Mouse (Mus musculus) CD4-positive, CD25-positive, alpha-beta regulatory T cell, adult 4 months (primary cell): ENCODE data around the gene Zfp212. TPM values are rescaled to one million over a fixed set of nuclear protein-coding genes. Genes with fewer than 3 reads are reported as not detected.

Experiments
- ATAC-seq: one replicate; pipeline ENCODE4 v1.8.0; 2017
- polyA plus RNA-seq, 2 experiments: library from polyadenylated mRNA; unstranded; fragments of 100-300 nt; shearing (Covaris generic); gene quantifications; one replicate each; pipeline ENCODE4 v1.2.1; 2017

The Zfp212 gene
- polyA plus RNA-seq = 10 to 100 TPM; 15.9 to 31.4 TPM

GRCm38 (mm10) chr6:47920447-47921340 lies at the start of gene Zfp212:
Zfp212 (plus strand) TSS chr6:47920476.
- peak; percentile 95 for ATAC-seq

- ATAC-seq = no peak
Observed at GRCm38 (mm10) chr6:47872266-47872665, 48.0 kb upstream of the Zfp212 start.

GRCm38 (mm10) chr6:47877058-47877457 lies 43.2 kb upstream of the Zfp212 start, which contains the start of gene Zfp282:
Zfp282 (plus strand) TSS chr6:47877204.
- ATAC-seq = peak; percentile 8

- peak; percentile 79 for ATAC-seq
Observed at GRCm38 (mm10) chr6:47877461-47878132, 42.7 kb upstream of the Zfp212 start.

- peak; percentile 16 for ATAC-seq
Observed at GRCm38 (mm10) chr6:47878133-47878514, 42.2 kb upstream of the Zfp212 start.

- ATAC-seq = no peak
Observed at GRCm38 (mm10) chr6:47878593-47878992, 41.7 kb upstream of the Zfp212 start.

- no peak for ATAC-seq
Observed at GRCm38 (mm10) chr6:47879049-47879716, 41.1 kb upstream of the Zfp212 start.

- no peak for ATAC-seq
Observed at GRCm38 (mm10) chr6:47880166-47880565, 40.1 kb upstream of the Zfp212 start.

- ATAC-seq = no peak
Observed at GRCm38 (mm10) chr6:47888812-47889383, 31.4 kb upstream of the Zfp212 start.

- ATAC-seq = no peak
Observed at GRCm38 (mm10) chr6:47899416-47899815, 20.9 kb upstream of the Zfp212 start.

GRCm38 (mm10) chr6:47903587-47903986 lies 16.7 kb upstream of the Zfp212 start:
- no peak for ATAC-seq

- no peak for ATAC-seq
Observed at GRCm38 (mm10) chr6:47904361-47904760, 15.9 kb upstream of the Zfp212 start.

GRCm38 (mm10) chr6:47904917-47905695 lies 15.2 kb upstream of the Zfp212 start:
- ATAC-seq = no peak

- no peak for ATAC-seq
Observed at GRCm38 (mm10) chr6:47906326-47906725, 13.9 kb upstream of the Zfp212 start.

GRCm38 (mm10) chr6:47909007-47909406 lies 11.3 kb upstream of the Zfp212 start:
- ATAC-seq = no peak

- no peak for ATAC-seq
Observed at GRCm38 (mm10) chr6:47911650-47912049, 8.6 kb upstream of the Zfp212 start.

- ATAC-seq = no peak
Observed at GRCm38 (mm10) chr6:47912991-47913390, 7.3 kb upstream of the Zfp212 start.

GRCm38 (mm10) chr6:47917051-47917450 lies 3.2 kb upstream of the Zfp212 start:
- no peak for ATAC-seq

GRCm38 (mm10) chr6:47918768-47919274 lies 1.5 kb upstream of the Zfp212 start:
- ATAC-seq = no peak

GRCm38 (mm10) chr6:47919646-47920446 lies 430 bp upstream of the Zfp212 start:
- ATAC-seq = no peak

GRCm38 (mm10) chr6:47942461-47942860 lies 22.2 kb downstream of the Zfp212 start:
- no peak for ATAC-seq
